Mouse (Mus musculus): Measurements from ENCODE around the gene Timp3. TPM values are rescaled to one million over a fixed set of nuclear protein-coding genes. Genes with fewer than 3 reads are reported as not detected.

Gene Timp3
- polyA plus RNA-seq, 1 experiment from 2014 or later: 20.2 TPM

DNA sequence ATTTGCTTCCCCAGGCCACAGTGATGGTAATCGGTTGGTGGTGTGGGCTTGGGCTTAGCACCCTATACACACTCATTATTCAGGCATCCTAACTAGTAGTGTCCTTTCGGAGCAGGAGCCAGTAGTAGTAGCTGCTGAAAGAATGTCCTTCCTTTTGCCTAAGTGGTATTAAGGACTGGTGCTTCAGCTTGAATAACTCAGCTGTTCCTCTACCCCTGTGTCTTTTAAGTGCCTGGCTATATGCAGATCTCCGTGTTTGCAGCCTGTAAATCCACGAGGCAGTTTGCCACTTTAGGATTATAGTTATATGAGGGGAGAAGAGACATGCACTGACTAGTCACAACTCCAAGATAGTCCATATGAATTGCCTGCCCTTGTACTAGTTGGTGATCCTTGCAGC lies 38.9 kb downstream of the Timp3 start:
- 86% methylated on average over 4 of the region's 4 CpGs for WGBS
- no peak overlapping the region for H3K4me2 ChIP-seq
- no peaks in the 10 kb centered on the region for H3K27me3 ChIP-seq (ENCODE audit: control insufficient read depth, insufficient read depth, low read length)
- no peak overlapping the region for H3K9ac ChIP-seq (ENCODE audit: low read length)
- ATAC-seq (ENCODE audit: low FRiP score) (no peak), DNase-seq (ENCODE audit: low spot score, missing footprints) (no peak)
- H3K9me3 ChIP-seq (ENCODE audit: control insufficient read depth, low read length): no peaks in the 10 kb centered on the region
- H3K4me1 ChIP-seq (ENCODE audit: control insufficient read depth, insufficient read depth, low read length): peaks cover 5% of the 10 kb centered on the region; the same call in 1 of the 2 replicates
- no peak overlapping the region for H3K4me3 ChIP-seq (ENCODE audit: low read depth, low read length)
- H3K27ac ChIP-seq (ENCODE audit: low read depth, low read length): no peak overlapping the region
- H3K36me3 ChIP-seq (ENCODE audit: control insufficient read depth, insufficient read depth, low read length): no peaks in the 10 kb centered on the region

- H3K4me2 ChIP-seq: no peak overlapping the region
- no peaks in the 10 kb centered on the region for H3K27me3 ChIP-seq (ENCODE audit: control insufficient read depth, insufficient read depth, low read length)
- no peak overlapping the region for H3K4me3 ChIP-seq (ENCODE audit: low read depth, low read length)
Measured at GRCm38 (mm10) chr10:86339649-86340379, 39.6 kb downstream of the Timp3 start.

GRCm38 (mm10) chr10:86340421-86340820 lies 40.2 kb downstream of the Timp3 start:
- Histone ChIP-seq H3K27me3 (ENCODE audit: control insufficient read depth, insufficient read depth, low read length) (no peaks in the 10 kb centered on the region), H3K36me3 (ENCODE audit: control insufficient read depth, insufficient read depth, low read length) (no peaks in the 10 kb centered on the region), H3K9me3 (ENCODE audit: control insufficient read depth, low read length) (no peaks in the 10 kb centered on the region), H3K4me3 (ENCODE audit: low read depth, low read length) (no peak overlapping the region), H3K4me2 (no peak overlapping the region), H3K4me1 (ENCODE audit: control insufficient read depth, insufficient read depth, low read length) (peaks cover 5% of the 10 kb centered on the region; the same call in 1 of the 2 replicates), H3K9ac (ENCODE audit: low read length) (no peak overlapping the region), H3K27ac (ENCODE audit: low read depth, low read length) (no peak overlapping the region)
- DNase-seq (ENCODE audit: low spot score, missing footprints): no peak
- ATAC-seq (ENCODE audit: low FRiP score): no peak
- WGBS: 89% methylated on average over 7 of the region's 7 CpGs

More at GRCm38 (mm10) chr10:86339649-86340379, 39.6 kb downstream of the Timp3 start:
- Histone ChIP-seq H3K27ac (ENCODE audit: low read depth, low read length) (no peak overlapping the region), H3K4me1 (ENCODE audit: control insufficient read depth, insufficient read depth, low read length) (peaks cover 5% of the 10 kb centered on the region; the same call in 1 of the 2 replicates), H3K9me3 (ENCODE audit: control insufficient read depth, low read length) (no peaks in the 10 kb centered on the region), H3K36me3 (ENCODE audit: control insufficient read depth, insufficient read depth, low read length) (no peaks in the 10 kb centered on the region), H3K9ac (ENCODE audit: low read length) (no peak overlapping the region)
- ATAC-seq (ENCODE audit: low FRiP score): no peak
- DNase-seq (ENCODE audit: low spot score, missing footprints): no peak
- 79% methylated on average over 2 of the region's 2 CpGs for WGBS

DNA sequence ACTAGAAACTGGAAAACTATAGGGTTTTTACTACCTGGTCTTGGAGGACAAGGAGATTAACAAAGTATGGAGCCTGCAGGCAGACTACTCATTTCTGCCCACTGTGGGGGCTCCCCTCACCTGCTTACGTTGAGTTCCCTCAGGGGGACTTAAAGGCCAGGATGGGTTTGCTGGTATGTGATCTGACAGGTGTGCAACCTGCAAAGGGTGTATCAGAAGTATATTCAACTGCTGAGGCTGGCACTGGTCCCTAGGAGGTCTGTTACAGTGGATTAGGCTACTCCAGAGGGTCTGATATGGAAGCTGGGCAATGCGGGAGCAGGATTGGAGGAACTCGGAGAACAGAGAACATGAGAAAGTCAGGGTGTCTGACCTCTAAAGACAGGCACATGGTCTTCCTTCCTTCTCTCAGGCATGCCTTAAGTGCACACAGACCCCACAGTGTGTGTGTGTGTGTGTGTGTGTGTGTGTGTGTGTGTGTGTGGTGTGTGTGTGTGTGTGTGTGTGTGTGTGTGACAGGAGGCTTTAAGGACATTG lies 40.9 kb downstream of the Timp3 start:
- Histone ChIP-seq H3K9me3 (ENCODE audit: control insufficient read depth, low read length) (no peaks in the 10 kb centered on the region), H3K4me1 (ENCODE audit: control insufficient read depth, insufficient read depth, low read length) (peaks cover 5% of the 10 kb centered on the region; the same call in 1 of the 2 replicates), H3K27me3 (ENCODE audit: control insufficient read depth, insufficient read depth, low read length) (no peaks in the 10 kb centered on the region), H3K36me3 (ENCODE audit: control insufficient read depth, insufficient read depth, low read length) (no peaks in the 10 kb centered on the region), H3K27ac (ENCODE audit: low read depth, low read length) (no peak overlapping the region), H3K9ac (ENCODE audit: low read length) (no peak overlapping the region), H3K4me2 (no peak overlapping the region), H3K4me3 (ENCODE audit: low read depth, low read length) (no peak overlapping the region)
- 67% methylated on average over 3 of the region's 3 CpGs for WGBS
- DNase-seq (ENCODE audit: low spot score, missing footprints): no peak
- no peak for ATAC-seq (ENCODE audit: low FRiP score)

GRCm38 (mm10) chr10:86341589-86341988 lies 41.4 kb downstream of the Timp3 start:
- ATAC-seq (ENCODE audit: low FRiP score) (no peak), DNase-seq (ENCODE audit: low spot score, missing footprints) (no peak)
- 29% methylated on average over 8 of the region's 8 CpGs for WGBS
- peaks cover 5% of the 10 kb centered on the region; the same call in 1 of the 2 replicates for H3K4me1 ChIP-seq (ENCODE audit: control insufficient read depth, insufficient read depth, low read length)
- no peak overlapping the region for H3K9ac ChIP-seq (ENCODE audit: low read length)
- no peaks in the 10 kb centered on the region for H3K36me3 ChIP-seq (ENCODE audit: control insufficient read depth, insufficient read depth, low read length)
- no peak overlapping the region for H3K27ac ChIP-seq (ENCODE audit: low read depth, low read length)
- H3K4me3 ChIP-seq (ENCODE audit: low read depth, low read length): no peak overlapping the region
- H3K4me2 ChIP-seq: no peak overlapping the region
- H3K9me3 ChIP-seq (ENCODE audit: control insufficient read depth, low read length): no peaks in the 10 kb centered on the region
- no peaks in the 10 kb centered on the region for H3K27me3 ChIP-seq (ENCODE audit: control insufficient read depth, insufficient read depth, low read length)

DNA sequence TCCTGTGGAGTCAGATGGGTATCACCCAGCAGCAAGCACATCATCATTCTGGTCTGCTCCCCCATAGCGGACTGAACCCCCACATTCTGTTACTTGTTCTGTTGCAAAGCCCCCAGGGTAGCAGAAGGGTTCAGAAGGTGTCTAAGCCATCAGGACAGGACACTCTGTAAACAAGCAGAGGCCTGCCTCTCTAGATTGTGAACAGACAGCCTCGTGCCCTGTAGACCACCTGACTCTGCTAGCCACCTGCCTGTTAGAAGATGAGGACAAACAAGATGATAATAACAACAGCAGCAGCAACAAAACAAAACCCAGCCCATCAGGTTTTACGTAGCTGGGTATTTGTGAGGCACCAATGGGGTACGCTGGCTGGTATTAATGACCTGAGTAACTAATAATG lies 42.0 kb downstream of the Timp3 start:
- no peak overlapping the region for H3K4me2 ChIP-seq
- H3K36me3 ChIP-seq (ENCODE audit: control insufficient read depth, insufficient read depth, low read length): no peaks in the 10 kb centered on the region
- H3K4me1 ChIP-seq (ENCODE audit: control insufficient read depth, insufficient read depth, low read length): peaks cover 5% of the 10 kb centered on the region; the same call in 1 of the 2 replicates
- ATAC-seq (ENCODE audit: low FRiP score) (no peak), DNase-seq (ENCODE audit: low spot score, missing footprints) (no peak)
- no peak overlapping the region for H3K9ac ChIP-seq (ENCODE audit: low read length)
- whole genome bisulfite sequencing: 85% methylated on average over 4 of the region's 4 CpGs
- no peak overlapping the region for H3K4me3 ChIP-seq (ENCODE audit: low read depth, low read length)
- H3K27ac ChIP-seq (ENCODE audit: low read depth, low read length): no peak overlapping the region
- H3K27me3 ChIP-seq (ENCODE audit: control insufficient read depth, insufficient read depth, low read length): no peaks in the 10 kb centered on the region
- no peaks in the 10 kb centered on the region for H3K9me3 ChIP-seq (ENCODE audit: control insufficient read depth, low read length)

DNA sequence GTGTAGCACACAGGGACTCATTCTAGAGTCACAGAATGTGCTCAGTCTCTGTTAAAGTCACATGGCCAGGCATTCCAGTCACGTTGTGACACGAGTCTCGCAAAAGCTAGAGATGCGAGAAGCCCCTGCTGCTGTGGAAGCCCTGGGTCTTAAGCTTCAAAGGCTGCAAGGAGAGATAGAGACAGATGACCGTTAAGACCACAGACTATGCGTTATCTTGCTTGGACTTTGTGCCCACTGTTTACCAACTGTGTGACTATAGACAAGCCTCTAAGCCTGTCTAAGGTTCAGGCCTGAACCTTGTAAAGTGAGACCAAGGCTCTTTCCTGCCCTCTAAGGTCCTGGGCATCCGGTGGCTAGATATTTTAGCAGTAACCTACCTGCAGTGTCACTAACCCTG lies 42.5 kb downstream of the Timp3 start:
- no peaks in the 10 kb centered on the region for H3K36me3 ChIP-seq (ENCODE audit: control insufficient read depth, insufficient read depth, low read length)
- no peaks in the 10 kb centered on the region for H3K27me3 ChIP-seq (ENCODE audit: control insufficient read depth, insufficient read depth, low read length)
- H3K27ac ChIP-seq (ENCODE audit: low read depth, low read length): no peak overlapping the region
- H3K4me2 ChIP-seq: no peak overlapping the region
- peaks cover 5% of the 10 kb centered on the region; the same call in 1 of the 2 replicates for H3K4me1 ChIP-seq (ENCODE audit: control insufficient read depth, insufficient read depth, low read length)
- H3K9me3 ChIP-seq (ENCODE audit: control insufficient read depth, low read length): no peaks in the 10 kb centered on the region
- no peak for DNase-seq (ENCODE audit: low spot score, missing footprints)
- ATAC-seq (ENCODE audit: low FRiP score): no peak
- H3K4me3 ChIP-seq (ENCODE audit: low read depth, low read length): no peak overlapping the region
- 63% methylated on average over 7 of the region's 7 CpGs for WGBS
- no peak overlapping the region for H3K9ac ChIP-seq (ENCODE audit: low read length)

- H3K9me3 ChIP-seq (ENCODE audit: control insufficient read depth, low read length): no peaks in the 10 kb centered on the region
- H3K27ac ChIP-seq (ENCODE audit: low read depth, low read length): no peak overlapping the region
- H3K36me3 ChIP-seq (ENCODE audit: control insufficient read depth, insufficient read depth, low read length): no peaks in the 10 kb centered on the region
- ATAC-seq (ENCODE audit: low FRiP score) (no peak), DNase-seq (ENCODE audit: low spot score, missing footprints) (no peak)
- 92% methylated on average over 6 of the region's 6 CpGs for WGBS
- peaks cover 5% of the 10 kb centered on the region; the same call in 1 of the 2 replicates for H3K4me1 ChIP-seq (ENCODE audit: control insufficient read depth, insufficient read depth, low read length)
- H3K4me3 ChIP-seq (ENCODE audit: low read depth, low read length): no peak overlapping the region
- H3K4me2 ChIP-seq: no peak overlapping the region
- H3K27me3 ChIP-seq (ENCODE audit: control insufficient read depth, insufficient read depth, low read length): no peaks in the 10 kb centered on the region
- H3K9ac ChIP-seq (ENCODE audit: low read length): no peak overlapping the region
Measured at GRCm38 (mm10) chr10:86343362-86343761, 43.2 kb downstream of the Timp3 start.

DNA sequence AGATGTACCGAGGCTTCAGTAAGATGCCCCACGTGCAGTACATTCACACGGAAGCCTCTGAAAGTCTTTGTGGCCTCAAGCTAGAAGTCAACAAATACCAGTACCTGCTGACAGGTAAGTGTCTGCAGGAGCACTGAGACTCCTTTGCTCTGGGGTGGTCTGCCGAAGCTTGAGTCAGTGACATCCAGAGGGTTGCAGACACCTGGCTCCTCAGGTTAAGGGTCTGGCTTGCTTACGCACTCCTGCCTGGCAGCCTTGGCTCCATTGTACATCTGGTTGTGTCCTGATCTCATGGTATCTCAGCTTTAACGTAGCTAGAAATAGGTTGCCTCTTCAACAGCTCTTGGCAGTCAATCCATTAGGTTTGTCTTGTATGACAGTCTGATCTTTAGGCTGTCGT lies 43.8 kb downstream of the Timp3 start:
- H3K36me3 ChIP-seq (ENCODE audit: control insufficient read depth, insufficient read depth, low read length): no peaks in the 10 kb centered on the region
- H3K4me3 ChIP-seq (ENCODE audit: low read depth, low read length): no peak overlapping the region
- DNase-seq (ENCODE audit: low spot score, missing footprints) (no peak), ATAC-seq (ENCODE audit: low FRiP score) (no peak)
- no peaks in the 10 kb centered on the region for H3K9me3 ChIP-seq (ENCODE audit: control insufficient read depth, low read length)
- H3K4me1 ChIP-seq (ENCODE audit: control insufficient read depth, insufficient read depth, low read length): peaks cover 5% of the 10 kb centered on the region; the same call in 1 of the 2 replicates
- no peak overlapping the region for H3K9ac ChIP-seq (ENCODE audit: low read length)
- H3K4me2 ChIP-seq: no peak overlapping the region
- no peaks in the 10 kb centered on the region for H3K27me3 ChIP-seq (ENCODE audit: control insufficient read depth, insufficient read depth, low read length)
- 95% methylated on average over 7 of the region's 7 CpGs for WGBS
- no peak overlapping the region for H3K27ac ChIP-seq (ENCODE audit: low read depth, low read length)
